Mouse (Mus musculus): ENCODE measurements around the gene Tmem242.

DNA sequence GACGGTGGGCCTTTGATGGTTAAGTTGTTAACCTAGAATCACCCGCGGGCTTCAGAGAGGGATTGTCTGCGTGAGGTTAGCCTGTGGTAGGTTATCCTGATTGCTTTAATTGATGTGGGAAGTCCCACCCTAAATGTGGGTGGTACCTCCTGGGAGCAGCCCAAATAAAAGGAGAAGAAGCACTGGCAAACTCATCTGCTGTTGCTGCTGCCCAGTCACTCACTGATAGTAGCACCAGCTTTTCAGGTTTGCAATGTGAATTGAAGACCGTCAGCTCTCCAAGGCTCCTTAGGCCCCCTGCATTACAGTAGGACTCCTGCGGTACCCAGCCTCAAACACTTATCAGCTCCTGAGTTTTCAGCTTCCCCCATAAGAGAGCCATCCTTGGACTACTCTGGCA, 36.2 kb downstream of the Tmem242 start:
- TF ChIP-seq CTCF (IDR thresholded peaks at IDR 0.05; ENCODE audit: control insufficient read depth, insufficient read depth, insufficient replicate concordance, low read depth, low read length) (no peak), POLR2A (IDR thresholded peaks at IDR 0.05; ENCODE audit: control insufficient read depth, low read depth, low read length) (no peak)
